Mouse (Mus musculus): ENCODE measurements around the gene Pcbp3.

DNA sequence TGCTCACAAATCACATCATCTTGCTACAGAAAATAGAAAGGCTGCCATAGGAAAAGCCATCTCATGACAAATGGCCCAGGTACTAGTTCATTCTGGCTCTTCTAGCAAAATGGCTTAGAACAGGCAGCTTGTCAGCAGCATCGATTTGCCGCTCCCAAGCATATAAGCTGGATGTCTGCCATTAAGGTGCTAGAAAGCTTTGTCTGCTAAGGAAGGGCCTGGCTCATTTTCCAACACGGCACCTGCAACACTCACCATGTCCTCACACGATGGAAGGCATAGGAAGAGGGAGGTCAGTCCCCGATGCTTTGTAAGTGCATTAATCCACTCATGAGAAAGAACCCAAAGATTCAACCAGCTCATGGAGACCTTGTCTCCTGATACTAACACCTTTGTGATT lies 182.5 kb downstream of the Pcbp3 start:
- no peak for TF ChIP-seq CTCF (conservative IDR thresholded peaks at IDR 0.05; ENCODE audit: insufficient read depth, insufficient read length, low read depth, low read length)
- TF ChIP-seq POLR2A (IDR thresholded peaks at IDR 0.05; ENCODE audit: low read depth, low read length), result no peak
